Mouse (Mus musculus) erythroblast, embryonic 14.5 days (primary cell): ENCODE data around the gene Slc22a20. TPM values are rescaled to one million over a fixed set of nuclear protein-coding genes. Genes with fewer than 3 reads are reported as not detected.

Experiments
- H3K27me3 ChIP-seq: 2 replicates; pipeline ENCODE4 v1.6.1; 2012; ENCODE audit warnings: inconsistent platforms; ENCODE audit not compliant: control insufficient read depth
- H3K36me3 ChIP-seq: 2 replicates; pipeline ENCODE4 v1.6.1; 2012; ENCODE audit warnings: mild to moderate bottlenecking, inconsistent platforms; ENCODE audit not compliant: control insufficient read depth
- H3K4me1 ChIP-seq: 2 replicates; pipeline ENCODE4 v1.6.1; 2012; ENCODE audit warnings: inconsistent platforms; ENCODE audit not compliant: control insufficient read depth
- H3K4me3 ChIP-seq: replicated peaks from 2 replicates; pipeline ENCODE3; 2012; ENCODE audit warnings: moderate library complexity, mild to moderate bottlenecking, inconsistent platforms
- H3K9me3 ChIP-seq: 2 replicates; pipeline ENCODE4 v1.6.1; 2012; ENCODE audit warnings: low read length, inconsistent platforms, mixed read lengths; ENCODE audit not compliant: control insufficient read depth
- GATA1 ChIP-seq: IDR thresholded peaks from 2 replicates; pipeline ENCODE4 v1.6.1; 2012; ENCODE audit warnings: low read length, inconsistent platforms, mixed read lengths
- TAL1 ChIP-seq: IDR thresholded peaks from 3 replicates; pipeline ENCODE4 v1.6.1; 2012; ENCODE audit warnings: low read length, inconsistent platforms, mixed read lengths
- polyA plus RNA-seq: library from polyadenylated mRNA; stranded (reverse); fragments of >175 nt; gene quantifications from 2 replicates; pipeline ENCODE4 v1.2.3, GENCODE M21; 2012

Gene Slc22a20
- polyA plus RNA-seq = not detected in 2 replicates

DNA sequence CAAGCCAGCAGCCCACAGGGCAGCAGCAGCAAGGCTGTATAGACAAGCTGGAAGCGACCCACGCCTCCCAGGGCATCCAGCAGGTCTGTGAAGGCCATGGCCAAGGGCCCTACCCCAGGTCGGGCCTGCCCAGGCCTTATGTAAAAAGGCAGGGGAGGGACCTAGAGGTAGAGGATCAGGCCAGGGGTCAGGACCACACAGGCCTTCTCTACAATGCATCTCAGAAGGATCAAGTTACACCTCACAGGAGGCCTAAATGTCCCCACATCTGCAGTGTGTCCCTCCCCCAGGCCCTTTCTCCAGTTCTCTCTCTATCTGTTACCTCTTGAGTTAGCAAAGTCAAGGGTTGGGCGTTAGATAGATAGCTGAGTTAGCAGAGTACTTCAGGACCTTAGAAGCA lies at the start of gene Slc22a20:
Slc22a20 (minus strand) TSS at position 101 of the 400 bp plus-strand sequence.
- TF ChIP-seq TAL1 = no peak
- no peak for TF ChIP-seq GATA1
- peaks cover 36% of the 10 kb centered on the region for H3K4me1 ChIP-seq

GRCm38 (mm10) chr19:6030520-6031280 lies 44.8 kb upstream of the Slc22a20 start:
- Histone ChIP-seq H3K9me3 (no peaks in the 10 kb centered on the region), H3K36me3 (no peaks in the 10 kb centered on the region), H3K4me1 (peaks cover 10% of the 10 kb centered on the region), H3K27me3 (no peaks in the 10 kb centered on the region; the same call in 1 of the 2 replicates), H3K4me3 (no peak overlapping the region)
- TF ChIP-seq GATA1 (no peak), TAL1 (no peak)

More for the DNA sequence above, at the start of gene Slc22a20:
- Histone ChIP-seq H3K9me3 (no peaks in the 10 kb centered on the region), H3K27me3 (no peaks in the 10 kb centered on the region), H3K36me3 (peaks cover 32% of the 10 kb centered on the region), H3K4me3 (no peak within 1 kb of the TSS)

DNA sequence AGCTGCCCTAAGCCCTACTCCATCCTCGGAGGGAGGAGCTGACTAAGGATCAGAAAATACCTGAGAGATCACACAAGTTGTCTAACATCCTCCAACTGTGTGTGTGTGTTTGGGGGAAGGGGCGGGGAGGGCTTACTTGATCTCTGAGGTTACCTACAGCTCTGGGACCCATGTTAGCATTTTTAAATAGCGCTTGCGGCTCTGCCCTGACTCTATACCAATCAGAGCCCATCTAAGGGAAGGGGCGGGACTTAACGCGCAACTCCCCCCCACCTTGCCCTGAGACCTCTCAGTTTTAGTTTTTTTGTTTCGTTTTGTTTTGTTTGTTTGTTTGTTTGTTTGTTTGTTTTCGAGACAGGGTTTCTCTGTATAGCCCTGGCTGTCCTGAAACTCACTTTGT lies 43.5 kb upstream of the Slc22a20 start:
- Histone ChIP-seq H3K4me1 (peaks cover 9% of the 10 kb centered on the region), H3K27me3 (no peaks in the 10 kb centered on the region; the same call in 1 of the 2 replicates), H3K4me3 (no peak overlapping the region), H3K36me3 (no peaks in the 10 kb centered on the region), H3K9me3 (no peaks in the 10 kb centered on the region)
- TF ChIP-seq TAL1 (no peak), GATA1 (no peak)

GRCm38 (mm10) chr19:6028991-6029390 lies 43.0 kb upstream of the Slc22a20 start:
- peaks cover 9% of the 10 kb centered on the region for H3K4me1 ChIP-seq
- no peaks in the 10 kb centered on the region for H3K36me3 ChIP-seq
- H3K9me3 ChIP-seq = no peaks in the 10 kb centered on the region
- no peaks in the 10 kb centered on the region; the same call in 1 of the 2 replicates for H3K27me3 ChIP-seq
- TF ChIP-seq GATA1 = no peak
- TF ChIP-seq TAL1 = no peak
- H3K4me3 ChIP-seq = no peak overlapping the region

DNA sequence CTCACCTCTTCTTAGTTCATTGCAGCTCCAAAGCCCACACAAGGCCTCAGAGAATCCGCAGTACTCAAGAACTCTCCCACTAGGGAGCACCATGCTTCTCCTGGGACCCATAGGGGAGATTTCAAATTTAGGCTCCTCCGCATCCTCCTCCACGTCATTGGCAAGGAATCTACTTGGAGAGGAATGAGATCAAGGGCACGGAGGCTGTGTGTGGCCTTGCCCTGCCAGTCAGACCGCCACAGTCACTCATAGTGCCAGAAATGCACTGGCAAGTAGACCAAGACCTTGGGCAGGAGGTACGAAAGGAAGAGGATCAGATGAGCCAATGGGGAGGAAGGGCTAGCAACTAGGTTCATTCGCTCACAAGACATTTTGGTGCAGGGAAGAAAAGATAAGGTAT lies 38.0 kb upstream of the Slc22a20 start:
- TF ChIP-seq TAL1 = no peak
- TF ChIP-seq GATA1 = no peak

DNA sequence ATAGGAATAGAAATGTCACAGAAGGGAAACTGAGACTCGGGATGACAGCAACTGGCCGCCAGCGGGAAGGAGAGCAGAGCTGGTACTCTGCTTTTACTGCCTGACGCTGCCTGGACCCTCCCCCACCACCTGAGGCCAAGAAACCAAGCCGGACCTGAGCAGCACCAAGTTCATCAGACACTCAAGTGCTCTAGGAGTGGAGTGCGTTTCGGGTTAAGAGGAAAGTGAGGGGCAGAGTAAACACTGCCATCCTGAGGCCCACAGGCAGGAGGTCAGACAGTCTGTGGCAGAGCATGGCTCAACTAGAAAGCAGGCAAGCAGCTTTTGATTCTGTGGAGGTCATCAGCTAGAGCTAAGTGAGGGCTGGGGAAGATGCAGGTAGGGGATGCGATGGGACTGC lies 37.1 kb upstream of the Slc22a20 start:
- TF ChIP-seq GATA1 (no peak), TAL1 (no peak)
- H3K27me3 ChIP-seq = no peaks in the 10 kb centered on the region; the same call in 1 of the 2 replicates
- no peak overlapping the region for H3K4me3 ChIP-seq
- peaks cover 15% of the 10 kb centered on the region for H3K4me1 ChIP-seq
- no peaks in the 10 kb centered on the region for H3K9me3 ChIP-seq
- H3K36me3 ChIP-seq = no peaks in the 10 kb centered on the region

More for the DNA sequence above, 38.0 kb upstream of the Slc22a20 start:
- H3K9me3 ChIP-seq = no peaks in the 10 kb centered on the region
- no peak overlapping the region for H3K4me3 ChIP-seq
- H3K4me1 ChIP-seq = peaks cover 6% of the 10 kb centered on the region
- H3K27me3 ChIP-seq = no peaks in the 10 kb centered on the region; the same call in 1 of the 2 replicates
- H3K36me3 ChIP-seq = no peaks in the 10 kb centered on the region

DNA sequence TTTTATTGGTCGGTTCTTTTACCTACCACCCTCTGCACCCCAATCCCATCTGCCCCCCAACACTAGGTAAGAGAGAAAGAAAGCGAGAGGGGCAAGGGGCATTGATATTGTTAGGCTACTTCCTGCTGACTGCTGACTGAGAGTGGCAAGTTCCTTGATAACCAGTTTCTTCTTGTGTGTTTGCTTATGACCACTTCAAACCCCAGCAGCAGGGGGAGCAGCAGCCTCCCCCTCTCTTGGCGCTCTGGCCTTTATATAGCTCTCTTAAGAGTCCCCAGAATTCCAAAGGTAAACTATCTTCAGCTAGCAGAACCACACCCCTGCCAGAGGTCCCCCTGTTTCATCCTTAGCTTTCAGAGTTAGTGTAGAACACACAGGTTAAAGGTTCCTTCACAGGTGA lies 34.3 kb upstream of the Slc22a20 start:
- no peaks in the 10 kb centered on the region; the same call in 1 of the 2 replicates for H3K27me3 ChIP-seq
- no peaks in the 10 kb centered on the region for H3K9me3 ChIP-seq
- H3K4me3 ChIP-seq = no peak overlapping the region
- TF ChIP-seq TAL1 = no peak
- TF ChIP-seq GATA1 = no peak
- peaks cover 43% of the 10 kb centered on the region for H3K4me1 ChIP-seq
- peaks cover 3% of the 10 kb centered on the region; the same call in 1 of the 2 replicates for H3K36me3 ChIP-seq

DNA sequence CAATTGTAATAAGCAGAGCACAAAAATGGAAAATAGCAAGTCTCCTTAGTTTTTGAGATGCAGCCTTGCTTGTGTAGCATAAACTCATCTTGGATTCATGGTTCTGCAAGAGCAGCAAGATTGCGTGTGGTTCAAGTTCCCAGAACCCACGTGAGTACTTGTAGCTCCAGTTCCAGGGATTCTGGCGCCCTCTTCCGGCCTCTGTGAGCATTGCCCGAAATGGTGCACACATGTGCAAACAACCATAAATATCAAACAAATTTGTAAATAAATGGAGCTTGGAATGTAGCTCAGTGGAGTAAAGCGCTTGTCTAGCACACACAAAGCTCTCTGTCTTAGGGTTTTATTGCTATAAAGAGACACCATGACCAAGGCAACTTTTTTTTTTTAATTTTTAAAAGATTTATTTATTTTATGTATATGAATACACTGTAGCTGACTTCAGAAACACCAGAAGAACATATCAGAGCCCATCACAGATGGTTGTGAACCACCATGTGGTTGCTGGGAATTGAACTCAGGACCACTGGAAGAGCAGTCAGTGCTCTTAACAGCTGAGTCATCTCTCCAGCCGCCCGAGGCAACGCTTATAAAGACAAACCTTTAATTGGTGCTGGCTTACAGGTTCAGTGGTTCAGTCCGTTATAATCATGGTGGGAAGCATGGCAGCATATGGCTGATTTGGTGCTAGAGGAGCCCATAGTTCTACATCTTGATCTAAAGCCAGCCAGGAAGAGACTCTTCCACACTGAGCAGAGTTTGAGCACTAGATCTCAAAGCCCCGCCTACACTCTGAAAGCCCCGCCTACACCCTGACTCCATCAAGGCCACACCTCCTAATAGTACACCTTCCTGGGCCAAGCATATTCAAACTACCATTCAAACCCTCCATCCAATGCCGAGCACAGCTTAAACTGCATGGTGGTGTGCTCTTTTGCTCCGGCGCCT lies 32.5 kb upstream of the Slc22a20 start:
- H3K4me3 ChIP-seq = peak overlapping the region; percentile 54
- H3K27me3 ChIP-seq = no peaks in the 10 kb centered on the region; the same call in 1 of the 2 replicates
- peaks cover 60% of the 10 kb centered on the region for H3K4me1 ChIP-seq
- no peak for TF ChIP-seq GATA1
- TF ChIP-seq TAL1 = no peak
- no peaks in the 10 kb centered on the region for H3K9me3 ChIP-seq
- peaks cover 17% of the 10 kb centered on the region for H3K36me3 ChIP-seq

DNA sequence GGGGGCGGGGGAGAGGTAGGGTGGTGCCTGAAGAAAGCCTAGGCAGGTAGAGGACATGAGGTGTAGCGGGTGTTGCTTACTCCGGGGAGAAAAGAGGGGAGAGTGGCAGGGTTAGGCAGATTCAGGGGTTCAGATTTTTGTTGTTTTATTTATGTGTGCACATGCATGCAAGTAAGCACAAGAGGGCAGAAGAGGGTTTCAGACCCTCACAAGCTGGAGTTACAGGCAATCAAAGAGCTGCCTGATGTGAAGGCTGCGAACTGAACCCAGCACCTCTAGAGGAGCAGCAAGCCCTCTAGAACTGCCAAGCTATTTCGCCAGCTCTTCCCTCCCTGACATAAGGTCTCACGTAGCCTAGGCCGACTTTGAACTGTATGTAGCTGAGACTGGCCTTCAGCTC lies 30.6 kb upstream of the Slc22a20 start:
- Histone ChIP-seq H3K9me3 (no peaks in the 10 kb centered on the region), H3K27me3 (no peaks in the 10 kb centered on the region), H3K36me3 (peaks cover 35% of the 10 kb centered on the region), H3K4me1 (peaks cover 76% of the 10 kb centered on the region), H3K4me3 (peak overlapping the region; percentile 97)
- TF ChIP-seq TAL1 = no peak
- no peak for TF ChIP-seq GATA1
